Mouse (Mus musculus): ENCODE results near the gene Trip4.

DNA sequence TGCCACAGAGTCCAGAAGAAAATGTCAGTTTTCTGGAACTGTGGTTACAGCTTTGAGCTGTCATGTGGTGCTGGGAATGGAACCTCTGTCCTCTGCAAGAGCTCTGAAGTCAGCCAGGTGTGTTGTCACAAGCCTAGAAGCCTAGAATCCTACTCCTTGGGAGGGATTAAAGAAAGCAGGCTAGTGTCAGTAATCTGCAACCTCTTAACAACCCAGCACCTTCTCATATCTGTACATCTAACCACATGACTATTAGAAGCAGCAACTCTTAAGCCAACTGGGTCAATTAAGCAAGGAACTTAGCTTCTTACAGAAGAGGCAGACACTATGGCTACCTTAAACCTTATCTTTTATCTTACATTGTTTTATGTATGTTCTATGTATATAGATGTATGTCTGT, 71.7 kb downstream of the Trip4 start:
- TF ChIP-seq CTCF (IDR thresholded peaks at IDR 0.05), result no peak
- TF ChIP-seq EP300 (IDR thresholded peaks at IDR 0.05), result no peak

Measured in lung, postnatal 0 days (tissue).